Comparison of ENCODE assay signal across 9 mouse cellular contexts in the genomic region with DNA sequence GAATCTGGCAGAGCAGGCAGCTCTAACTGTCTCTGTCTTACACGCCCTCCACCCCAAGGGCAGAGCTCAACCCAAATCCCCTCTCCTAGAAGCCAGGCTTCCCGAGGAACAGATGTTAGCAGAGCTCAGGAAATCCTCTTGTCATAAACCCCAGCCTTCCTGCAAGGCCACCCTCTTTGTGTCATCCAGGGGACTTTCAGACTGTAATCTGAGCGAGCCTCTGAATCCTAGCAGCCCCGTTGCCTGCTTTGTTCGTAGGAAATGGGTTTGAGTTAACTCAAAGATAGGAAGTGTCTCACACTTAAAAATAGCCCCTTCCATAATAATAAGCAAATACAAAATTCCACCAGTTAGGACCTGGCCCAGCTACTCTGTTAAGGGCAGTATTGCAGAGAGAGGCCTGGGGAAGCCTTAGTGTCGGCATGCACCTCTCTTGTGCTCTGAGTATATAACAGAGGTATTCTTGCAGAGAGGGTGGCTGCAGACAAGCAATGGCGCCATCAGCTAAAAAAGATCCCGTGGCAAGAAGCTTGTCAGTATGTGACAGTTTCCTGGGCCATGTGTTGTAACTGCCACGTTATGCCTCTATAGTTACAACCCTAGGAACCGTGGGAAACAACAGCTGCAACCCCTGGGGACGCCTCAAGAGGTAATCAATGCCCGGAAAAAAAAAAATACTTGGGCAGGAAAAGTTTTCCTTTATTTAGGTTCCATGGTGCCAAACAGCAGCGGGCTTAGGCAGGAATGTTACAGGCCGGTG. TPM values are rescaled to one million over a fixed set of nuclear protein-coding genes. Genes with fewer than 3 reads are reported as not detected.
DNase-seq lines count a peak whose midpoint lies in the region; ATAC-seq and TF ChIP-seq lines count a peak whose summit lies in the region.
"Had no signal": no experiment of that assay in that cellular context is flagged by ENCODE, and none has a peak within 500 bp of the region (broad histone marks: within the 10 kb centered on the region; RNA-seq: fewer than 3 reads in every experiment).

No protein-coding gene starts in this region.

- H3K4me3 ChIP-seq in hindbrain, embryonic 10.5 days: no peak overlapping the region
- no peak overlapping the region for H3K4me3 ChIP-seq in hindbrain, postnatal 0 days (ENCODE audit: low read length)
- H3K4me3 ChIP-seq in embryonic facial prominence, embryonic 10.5 days: no peak overlapping the region
- H3K4me3 ChIP-seq in kidney, embryonic 14.5 days (ENCODE audit: low read length): no peak overlapping the region
- H3K4me3 ChIP-seq in midbrain, postnatal 0 days (ENCODE audit: low read depth, low read length): no peak overlapping the region

- ATAC-seq in hindbrain, postnatal 0 days: no peak
- no peak; the same call in 1 of the 2 replicates for ATAC-seq in kidney, embryonic 14.5 days (ENCODE audit: low FRiP score, low TSS enrichment)
- no peak for ATAC-seq in midbrain, postnatal 0 days (ENCODE audit: low FRiP score)

- no peak for DNase-seq in hindbrain, embryonic 10.5 days (ENCODE audit: low spot score)
- DNase-seq in hindbrain, postnatal 0 days (ENCODE audit: low spot score): no peak
- peak; percentile 55 for DNase-seq in embryonic facial prominence, embryonic 10.5 days (ENCODE audit: low spot score)
- DNase-seq in midbrain, postnatal 0 days (ENCODE audit: low spot score): no peak
- DNase-seq in gastrocnemius, postnatal 36 days: no peak
- no peak for DNase-seq in c-Kit-positive CD71-positive TER-119-positive erythroid progenitor cells, embryonic 14.5 days (ENCODE audit: low spot score)
- DNase-seq in cerebellum, adult 11 months: no peak

- 39% methylated on average over 14 of the region's 14 CpGs for WGBS in hindbrain, embryonic 10.5 days
- WGBS in hindbrain, postnatal 0 days: 28% methylated on average over 14 of the region's 14 CpGs
- 26% methylated on average over 14 of the region's 14 CpGs for WGBS in embryonic facial prominence, embryonic 10.5 days
- 17% methylated on average over 14 of the region's 14 CpGs for WGBS in kidney, embryonic 14.5 days
- whole genome bisulfite sequencing in midbrain, postnatal 0 days: 30% methylated on average over 14 of the region's 14 CpGs

- H3K36me3 ChIP-seq in hindbrain, embryonic 10.5 days: 0 out of 2 replicates have a peak, but pooled peaks cover 5% of the 10 kb centered on the region
- no peaks in the 10 kb centered on the region for H3K36me3 ChIP-seq in hindbrain, postnatal 0 days (ENCODE audit: insufficient read depth, low read length)
- peaks cover 5% of the 10 kb centered on the region; the same call in 1 of the 2 replicates for H3K36me3 ChIP-seq in embryonic facial prominence, embryonic 10.5 days (replicated peaks)
- H3K36me3 ChIP-seq in kidney, embryonic 14.5 days (ENCODE audit: control insufficient read depth, insufficient read depth, low read length): no peaks in the 10 kb centered on the region
- H3K36me3 ChIP-seq in midbrain, postnatal 0 days (ENCODE audit: insufficient read depth, low read length): no peaks in the 10 kb centered on the region

- H3K27ac ChIP-seq in hindbrain, embryonic 10.5 days: peak overlapping the region; percentile 75
- H3K27ac ChIP-seq in hindbrain, postnatal 0 days: no peak overlapping the region
- peak overlapping the region; percentile 68 for H3K27ac ChIP-seq in embryonic facial prominence, embryonic 10.5 days (replicated peaks)
- H3K27ac ChIP-seq in kidney, embryonic 14.5 days (ENCODE audit: low read depth, low read length): peak overlapping the region; percentile 25
- 0 out of 2 replicates have a peak overlapping the region, but pooled peaks have one; percentile 32 for H3K27ac ChIP-seq in midbrain, postnatal 0 days (ENCODE audit: low read depth, low read length)

- peaks cover 30% of the 10 kb centered on the region for H3K4me1 ChIP-seq in hindbrain, embryonic 10.5 days (replicated peaks)
- 0 out of 2 replicates have a peak, but pooled peaks cover 5% of the 10 kb centered on the region for H3K4me1 ChIP-seq in hindbrain, postnatal 0 days (ENCODE audit: insufficient read depth, low read length)
- peaks cover 45% of the 10 kb centered on the region for H3K4me1 ChIP-seq in embryonic facial prominence, embryonic 10.5 days
- H3K4me1 ChIP-seq in kidney, embryonic 14.5 days (ENCODE audit: control insufficient read depth, insufficient read depth, low read length): peaks cover 16% of the 10 kb centered on the region; the same call in 1 of the 2 replicates
- peaks cover 2% of the 10 kb centered on the region; the same call in 1 of the 2 replicates for H3K4me1 ChIP-seq in midbrain, postnatal 0 days (ENCODE audit: insufficient read depth, low read length)

- no peak for TF ChIP-seq CTCF in hindbrain, postnatal 0 days (IDR thresholded peaks at IDR 0.05; ENCODE audit: low read depth)
- TF ChIP-seq CTCF in midbrain, postnatal 0 days (IDR thresholded peaks at IDR 0.05): no peak

- no peaks in the 10 kb centered on the region for H3K9me3 ChIP-seq in hindbrain, embryonic 10.5 days
- H3K9me3 ChIP-seq in hindbrain, postnatal 0 days (ENCODE audit: low read length): no peaks in the 10 kb centered on the region
- H3K9me3 ChIP-seq in embryonic facial prominence, embryonic 10.5 days: no peaks in the 10 kb centered on the region
- no peaks in the 10 kb centered on the region for H3K9me3 ChIP-seq in kidney, embryonic 14.5 days (ENCODE audit: control insufficient read depth, low read length)
- H3K9me3 ChIP-seq in midbrain, postnatal 0 days (ENCODE audit: low read length): no peaks in the 10 kb centered on the region

- no peaks in the 10 kb centered on the region for H3K27me3 ChIP-seq in hindbrain, embryonic 10.5 days (ENCODE audit: insufficient read depth, poor library complexity, severe bottlenecking)
- no peaks in the 10 kb centered on the region for H3K27me3 ChIP-seq in hindbrain, postnatal 0 days (ENCODE audit: insufficient read depth, low read length)
- no peaks in the 10 kb centered on the region for H3K27me3 ChIP-seq in embryonic facial prominence, embryonic 10.5 days (replicated peaks; ENCODE audit: low read depth, poor library complexity, severe bottlenecking)
- no peaks in the 10 kb centered on the region for H3K27me3 ChIP-seq in kidney, embryonic 14.5 days (ENCODE audit: control insufficient read depth, insufficient read depth, low read length)
- no peaks in the 10 kb centered on the region for H3K27me3 ChIP-seq in midbrain, postnatal 0 days (ENCODE audit: insufficient read depth, low read length)

- intact Hi-C loops in gastrocnemius, postnatal 36 days (cut with DNase I): no loop called here

- no peak overlapping the region for H3K4me2 ChIP-seq in hindbrain, postnatal 0 days (ENCODE audit: low read depth, low read length)
- no peak overlapping the region for H3K4me2 ChIP-seq in kidney, embryonic 14.5 days (replicated peaks; ENCODE audit: low read depth, low read length)
- no peak overlapping the region for H3K4me2 ChIP-seq in midbrain, postnatal 0 days (ENCODE audit: low read depth, low read length, poor library complexity, severe bottlenecking)

- H3K9ac ChIP-seq in hindbrain, postnatal 0 days (replicated peaks; ENCODE audit: low read length): no peak overlapping the region
- no peak overlapping the region for H3K9ac ChIP-seq in kidney, embryonic 14.5 days (ENCODE audit: low read depth, low read length)
- no peak overlapping the region for H3K9ac ChIP-seq in midbrain, postnatal 0 days (replicated peaks; ENCODE audit: low read length, poor library complexity, severe bottlenecking)

RNA-seq across cellular contexts. Expression of a gene that starts 17.1 kb away (rescaled TPM):
- polyA plus RNA-seq in hindbrain, embryonic 10.5 days (2016; fragmentation: Nextera tagmentation; extraction: Ambion mirVana): 1.6 and 3.8 TPM in 2 replicates
- not detected in 2 replicates for total RNA-seq in hindbrain, postnatal 0 days (2014; rRNA removed)
- polyA plus RNA-seq in hindbrain, postnatal 0 days (2015; fragmentation: Nextera tagmentation; extraction: Ambion mirVana): 1.6 and 6.1 TPM in 2 replicates
- polyA plus RNA-seq in embryonic facial prominence, embryonic 10.5 days (2016; fragmentation: Nextera tagmentation; extraction: Ambion mirVana): 0.49 and 4.6 TPM in 2 replicates
- 0.47 TPM in 1 of 2 replicates, not detected in the other for polyA plus RNA-seq in kidney, embryonic 14.5 days (2014; fragmentation: Nextera tagmentation; extraction: Ambion mirVana)
- not detected in 2 replicates for total RNA-seq in midbrain, postnatal 0 days (2014; rRNA removed)
- polyA plus RNA-seq in midbrain, postnatal 0 days (2015; fragmentation: Nextera tagmentation; extraction: Ambion mirVana): 2.1 and 3.1 TPM in 2 replicates
- total RNA-seq in gastrocnemius, postnatal 36 days (2021): 1 to 10 TPM; 1.4 to 2.5 TPM
- total RNA-seq: ES-E14 had no signal

RNA-seq across cellular contexts. Expression of a gene that starts 48.8 kb away (rescaled TPM):
- 22.4 and 23.6 TPM in 2 replicates for polyA plus RNA-seq in hindbrain, embryonic 10.5 days (2016; fragmentation: Nextera tagmentation; extraction: Ambion mirVana)
- 33.7 and 34.3 TPM in 2 replicates for total RNA-seq in hindbrain, postnatal 0 days (2014; rRNA removed)
- 23.8 and 28.1 TPM in 2 replicates for polyA plus RNA-seq in hindbrain, postnatal 0 days (2015; fragmentation: Nextera tagmentation; extraction: Ambion mirVana)
- 19.9 and 20.2 TPM in 2 replicates for polyA plus RNA-seq in embryonic facial prominence, embryonic 10.5 days (2016; fragmentation: Nextera tagmentation; extraction: Ambion mirVana)
- polyA plus RNA-seq in kidney, embryonic 14.5 days (2014; fragmentation: Nextera tagmentation; extraction: Ambion mirVana): 7.7 and 13.3 TPM in 2 replicates
- total RNA-seq in midbrain, postnatal 0 days (2014; rRNA removed): 38.0 and 51.1 TPM in 2 replicates
- 23.6 and 31.4 TPM in 2 replicates for polyA plus RNA-seq in midbrain, postnatal 0 days (2015; fragmentation: Nextera tagmentation; extraction: Ambion mirVana)
- 1 to 10 TPM; 4.3 to 5.0 TPM for total RNA-seq in gastrocnemius, postnatal 36 days (2021)
